Mouse (Mus musculus) hindlimb bud, embryonic 11.5 days (tissue): ENCODE results near the gene Vkorc1l1.

ENCODE experiments used
- DNase-seq: peaks from one replicate; pipeline ENCODE4 v3.0.0-alpha.2; 2012; ENCODE audit warnings: low read depth, low spot score; ENCODE audit errors: extremely low spot score

Vkorc1l1 gene

DNA sequence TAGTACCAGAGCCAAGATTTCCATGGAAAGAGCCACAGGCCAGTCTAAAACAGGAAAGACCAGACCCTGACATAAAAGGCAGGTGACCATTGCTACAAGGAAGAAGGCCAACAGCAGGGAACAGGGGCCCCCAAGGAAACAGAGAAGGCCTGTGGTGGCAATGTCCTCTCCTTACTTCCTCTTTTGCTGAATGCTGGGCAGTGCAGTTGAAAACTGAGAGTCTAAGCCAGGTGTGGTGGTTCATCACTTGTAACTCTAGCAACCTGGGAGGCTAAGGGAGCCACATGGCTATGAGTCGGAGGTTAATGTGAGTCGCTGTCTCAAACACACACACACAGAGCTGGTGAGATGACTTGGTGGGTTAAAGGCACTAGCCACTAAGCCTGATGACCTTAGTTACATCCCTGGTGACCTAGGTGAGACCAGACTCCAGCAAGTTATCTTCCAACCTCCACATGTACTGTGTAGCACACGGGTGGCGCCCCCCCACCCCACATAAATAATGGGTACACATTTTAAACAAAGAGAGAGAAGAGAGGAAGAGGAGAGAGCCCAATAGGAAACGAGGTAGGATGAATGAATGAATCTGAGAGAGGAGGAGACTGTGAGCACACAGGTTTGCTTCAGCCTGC lies 59.7 kb downstream of the Vkorc1l1 start:
- DNase-seq: no peak

DNA sequence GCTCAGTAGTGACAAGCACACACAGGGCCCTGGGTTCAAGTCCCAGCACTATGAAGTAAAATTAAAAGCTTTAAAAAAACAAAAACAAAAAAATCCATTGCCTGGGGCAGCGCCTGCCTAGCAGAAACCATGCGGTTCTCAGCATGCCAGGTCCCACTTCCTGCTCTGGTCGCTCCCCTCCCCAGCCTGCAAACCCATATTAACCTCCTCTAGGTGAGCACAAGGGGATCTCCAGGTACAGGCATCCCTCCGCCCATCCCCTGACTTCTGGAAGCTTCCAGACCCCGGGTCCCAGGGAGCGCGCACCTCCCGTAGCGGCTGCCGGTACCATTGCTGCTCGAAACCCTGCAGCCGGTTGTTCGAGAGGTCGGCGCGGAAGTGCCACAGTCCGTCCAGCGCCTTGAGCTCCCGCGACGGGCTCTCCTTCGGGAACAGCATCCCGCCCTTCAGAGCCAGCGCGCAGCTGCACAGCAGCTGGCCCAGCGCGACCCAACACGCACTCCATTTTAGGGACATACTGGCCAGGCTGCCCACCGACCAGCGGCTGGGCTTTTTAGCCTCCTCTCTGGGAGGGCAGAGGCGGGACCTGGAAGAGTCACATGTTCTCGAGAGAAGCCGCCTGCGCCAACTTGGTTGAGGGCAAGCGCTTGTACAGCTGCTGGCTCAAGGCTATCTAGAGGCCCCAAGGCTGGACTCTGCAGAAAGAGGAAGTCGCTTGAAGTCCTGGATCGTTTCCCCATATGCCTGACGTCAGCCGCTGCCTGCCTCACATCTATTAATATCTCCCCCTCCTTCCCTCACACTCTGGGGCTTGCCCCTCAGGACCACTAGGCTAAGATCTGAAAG lies 60.8 kb downstream of the Vkorc1l1 start, which contains the start of gene Gusb:
TSS of gene Gusb (minus strand) at position 749 of the 846 bp plus-strand sequence.
- DNase-seq: no peak

- DNase-seq: no peak
These were observed 61.5 kb downstream of the Vkorc1l1 start for GRCm38 (mm10) chr5:130003229-130003628.

DNA sequence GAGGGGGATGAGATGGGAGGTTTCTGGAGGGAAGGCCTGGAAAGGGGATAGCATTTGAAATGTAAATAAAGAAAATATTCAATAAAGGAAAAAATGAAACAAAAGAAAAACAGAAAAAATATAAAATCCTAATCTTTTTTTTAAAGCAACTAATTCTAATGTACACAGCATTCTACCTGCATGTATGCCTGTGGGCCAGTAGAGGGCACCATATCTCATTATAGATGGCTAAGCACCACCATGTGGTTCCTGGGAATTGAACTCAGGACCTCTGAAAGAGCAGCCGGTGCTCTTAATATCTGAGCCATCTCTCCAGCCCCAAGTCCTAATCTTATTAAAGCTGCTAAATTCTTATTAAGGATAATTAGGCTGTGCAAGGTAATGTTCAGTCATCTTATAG lies 65.6 kb downstream of the Vkorc1l1 start:
- DNase-seq: no peak

- DNase-seq: no peak
These were observed 66.3 kb downstream of the Vkorc1l1 start for GRCm38 (mm10) chr5:130008034-130008590.

- no peak for DNase-seq
These were observed 68.0 kb downstream of the Vkorc1l1 start for GRCm38 (mm10) chr5:130009784-130010183.

DNA sequence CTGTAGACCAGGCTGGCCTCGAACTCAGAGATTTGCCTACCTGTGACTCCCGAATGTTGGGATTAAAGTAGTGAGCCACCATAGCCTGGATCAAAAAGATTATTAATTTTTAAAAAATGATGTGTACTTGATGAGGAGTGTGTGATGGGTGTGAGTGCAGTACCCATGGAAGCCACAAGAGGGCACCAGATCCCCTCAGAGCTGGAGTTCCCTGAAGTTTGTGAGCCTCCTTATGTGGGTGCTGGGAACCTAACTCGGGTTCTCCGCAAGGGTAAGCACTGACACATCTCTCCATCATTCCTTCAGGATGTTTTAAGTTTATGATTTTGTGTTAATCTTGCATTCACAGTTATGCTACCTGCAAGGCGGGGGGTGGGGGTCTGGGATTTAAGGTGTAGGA lies 69.2 kb downstream of the Vkorc1l1 start:
- no peak for DNase-seq

DNA sequence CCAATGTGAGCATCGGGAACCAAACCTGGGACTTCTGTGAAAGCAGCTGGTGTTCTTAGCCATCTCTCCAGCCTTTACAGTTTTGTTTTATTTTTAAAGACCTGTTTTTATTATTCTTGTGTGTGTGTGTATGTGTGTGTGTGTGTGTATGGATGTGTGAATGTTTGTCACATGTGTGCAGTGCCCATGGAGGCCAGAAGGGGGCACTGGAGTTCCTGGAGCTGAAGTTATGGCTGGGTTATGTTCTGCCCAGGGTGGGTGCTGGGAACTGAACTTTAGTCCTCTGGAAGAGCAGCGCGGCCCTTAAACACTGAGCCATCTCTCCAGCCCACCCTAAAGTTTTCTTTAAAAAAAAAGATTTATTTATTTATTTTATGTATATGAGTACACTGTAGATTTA lies 73.3 kb downstream of the Vkorc1l1 start:
- DNase-seq: no peak

GRCm38 (mm10) chr5:130019461-130019860 lies 77.7 kb downstream of the Vkorc1l1 start:
- DNase-seq: no peak

DNA sequence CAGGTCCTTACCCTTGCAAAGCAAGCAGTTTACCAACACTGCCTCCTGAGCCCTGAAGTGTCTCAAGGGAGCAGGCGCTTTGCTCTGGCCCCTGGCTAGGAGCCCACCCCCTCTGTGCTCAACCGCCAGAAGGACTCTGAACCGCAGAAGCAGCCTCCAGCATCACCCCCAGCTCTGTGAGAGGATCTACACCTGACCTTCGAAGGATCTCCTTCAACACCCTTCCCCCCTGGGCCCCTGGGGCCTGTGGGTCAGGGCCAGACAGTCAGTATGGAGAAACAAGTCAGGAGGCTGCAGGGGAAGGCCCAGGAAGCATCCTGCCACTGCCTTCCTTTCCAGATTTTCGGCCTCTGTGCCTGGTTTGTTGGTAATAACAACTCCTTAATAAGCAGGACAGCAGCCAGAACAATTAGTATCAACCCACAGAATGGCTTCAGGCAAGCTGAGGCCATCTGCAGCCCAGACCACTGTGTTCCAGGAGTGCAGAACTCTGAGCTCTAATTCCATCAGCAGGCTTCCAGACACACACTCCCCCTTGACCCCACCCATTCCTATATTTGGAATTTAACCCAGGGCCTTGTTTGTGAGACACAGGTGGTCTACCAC lies 79.7 kb downstream of the Vkorc1l1 start:
- DNase-seq: no peak

DNA sequence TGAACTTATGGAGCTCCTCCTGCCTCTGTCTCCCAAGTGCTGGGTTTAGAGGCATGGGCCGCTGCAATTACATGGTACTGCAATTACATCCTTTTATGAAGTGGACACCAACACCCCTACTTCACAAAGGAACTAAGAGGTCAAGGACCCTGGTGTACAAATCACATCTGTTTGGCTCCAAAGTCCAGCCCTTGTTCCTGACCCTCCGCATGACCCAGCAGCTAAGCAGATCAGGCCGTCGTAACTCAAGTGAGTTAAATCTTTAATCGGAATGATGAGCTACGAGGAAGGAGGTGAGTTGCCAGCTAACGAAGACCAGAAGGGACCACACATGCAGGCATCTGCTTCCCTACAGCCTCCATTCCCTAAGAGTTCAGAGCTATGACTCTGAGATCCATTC lies 80.6 kb downstream of the Vkorc1l1 start:
- no peak for DNase-seq

- DNase-seq: no peak
These were observed 81.4 kb downstream of the Vkorc1l1 start for GRCm38 (mm10) chr5:130023067-130023766.

GRCm38 (mm10) chr5:130023767-130024539 lies 82.2 kb downstream of the Vkorc1l1 start:
- DNase-seq: peak; percentile 73

GRCm38 (mm10) chr5:130027134-130027533 lies 85.4 kb downstream of the Vkorc1l1 start:
- DNase-seq: no peak

- DNase-seq: no peak
These were observed 85.9 kb downstream of the Vkorc1l1 start for GRCm38 (mm10) chr5:130027696-130028095.

DNA sequence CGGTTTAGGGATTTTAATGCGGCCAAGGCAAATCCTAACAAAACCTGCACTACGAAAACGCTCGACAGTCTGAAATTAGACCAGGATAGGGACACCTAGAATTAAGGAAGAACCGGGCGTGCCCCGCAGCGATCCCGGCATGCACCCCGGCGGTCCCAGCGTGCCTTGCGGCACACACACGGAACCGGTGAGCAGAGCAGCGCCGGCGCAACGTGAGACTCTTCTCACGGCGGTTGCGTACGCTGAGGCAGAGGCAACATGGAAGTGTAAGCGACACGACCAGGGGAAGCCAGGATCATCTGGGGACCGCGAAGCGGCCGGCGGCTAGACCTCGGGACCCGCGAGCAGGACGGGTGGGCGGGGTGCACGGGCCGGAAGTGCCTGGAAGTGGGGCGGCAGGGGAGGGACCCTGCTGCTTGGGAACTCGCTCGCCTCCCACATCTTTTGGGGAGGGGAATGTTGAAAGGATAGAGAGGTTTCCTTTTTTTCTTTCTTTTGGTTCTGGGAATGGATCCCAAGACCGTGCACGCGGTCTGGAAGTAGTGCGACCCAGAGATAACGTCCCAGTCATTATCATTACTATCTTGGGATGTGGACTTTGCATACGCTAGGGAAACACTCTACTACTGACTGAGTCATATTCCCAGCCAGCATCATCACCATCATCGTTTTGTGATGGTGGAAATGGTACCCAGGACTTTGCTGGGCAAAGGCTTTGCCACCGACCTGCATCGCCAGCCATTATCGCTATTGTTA lies 87.5 kb downstream of the Vkorc1l1 start, which contains the start of the genes Asl and Crcp:
TSS of gene Asl (minus strand) at position 106 of the 756 bp plus-strand sequence.
TSS of gene Crcp (plus strand) at position 149 of the 756 bp plus-strand sequence.
- DNase-seq: no peak

DNA sequence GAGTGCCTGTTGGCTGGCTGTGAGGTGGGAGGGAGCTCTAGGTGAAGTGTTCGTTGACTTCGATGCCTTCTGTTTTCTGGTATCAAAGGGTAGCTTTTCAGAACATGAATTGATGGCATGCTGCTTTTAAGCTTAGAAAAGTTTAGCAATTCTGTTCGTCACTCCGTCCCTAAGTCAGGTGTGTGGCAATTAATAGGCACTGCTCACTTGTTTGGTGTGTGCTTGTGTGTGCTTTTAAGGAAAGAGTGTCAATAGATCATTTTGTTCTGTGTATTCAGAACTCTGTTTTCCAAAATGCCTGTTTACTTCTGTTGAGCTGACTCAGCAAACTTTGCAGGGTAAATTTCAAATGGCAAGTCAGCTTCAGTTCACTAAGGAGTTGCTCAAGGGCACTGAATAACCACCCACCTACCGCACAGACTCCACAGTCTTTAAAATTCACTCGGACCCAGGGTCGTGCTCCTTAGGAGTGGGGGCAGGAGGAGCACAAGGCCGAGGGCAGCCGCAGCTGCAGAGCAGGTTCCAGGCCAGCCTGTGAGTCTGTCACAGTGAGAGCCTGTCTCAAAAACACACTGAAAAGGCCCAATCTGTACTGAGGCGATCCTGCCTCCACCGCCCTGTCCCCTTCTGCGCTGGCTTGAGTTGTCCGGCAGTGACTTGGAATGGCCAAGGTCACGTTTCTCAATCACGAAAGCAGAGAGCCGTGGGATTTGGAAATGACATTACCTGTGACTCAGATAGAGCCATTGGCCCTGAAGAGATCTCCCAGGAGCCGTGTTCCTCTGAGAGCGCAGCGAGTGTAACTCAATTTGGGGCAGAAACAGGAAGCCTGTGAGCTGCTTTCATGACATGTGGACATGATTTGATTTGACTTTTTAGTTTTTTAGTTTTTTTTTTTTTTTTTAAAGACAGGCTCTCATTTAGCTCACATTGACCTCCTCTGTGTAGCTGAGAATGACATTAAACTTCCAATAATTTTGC lies 89.9 kb downstream of the Vkorc1l1 start:
- no peak for DNase-seq

DNA sequence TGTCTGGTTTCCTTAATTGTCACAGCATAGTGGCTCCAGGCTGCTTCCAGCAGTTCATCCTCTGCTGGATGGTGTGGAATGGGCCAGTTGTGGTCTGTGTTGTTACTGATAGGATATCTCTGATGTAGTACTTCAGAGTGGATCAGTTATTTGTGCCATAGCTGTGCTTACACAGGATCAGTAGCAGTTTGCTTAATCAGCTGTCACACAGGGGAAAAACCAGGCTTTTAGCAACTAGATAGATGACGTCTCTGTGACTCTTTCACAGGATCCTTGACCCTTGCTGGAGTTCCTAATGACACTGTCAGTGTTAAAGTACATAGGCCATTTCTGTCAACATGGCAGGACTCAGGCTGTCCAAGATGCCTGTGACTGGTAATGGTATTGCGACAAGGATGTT lies 92.1 kb downstream of the Vkorc1l1 start:
- no peak for DNase-seq
